Mouse (Mus musculus): ENCODE data around the gene Gng8. TPM values are rescaled to one million over a fixed set of nuclear protein-coding genes. Genes with fewer than 3 reads are reported as not detected.

Gene Gng8
- polyA plus RNA-seq, 1 experiment from 2014 or later = 4.5 TPM

GRCm38 (mm10) chr7:16938117-16938791, 46.7 kb downstream of the Gng8 start:
- Histone ChIP-seq H3K9me3 (ENCODE audit: control insufficient read depth, low read length) (no peaks in the 10 kb centered on the region), H3K4me3 (replicated peaks; ENCODE audit: low read length) (peak overlapping the region; percentile 21; the same call in 1 of the 2 replicates), H3K36me3 (ENCODE audit: control insufficient read depth, insufficient read depth) (no peaks in the 10 kb centered on the region), H3K27ac (ENCODE audit: low read length) (peak overlapping the region; percentile 85), H3K27me3 (replicated peaks; ENCODE audit: control insufficient read depth, insufficient read depth, low read length) (no peaks in the 10 kb centered on the region), H3K4me2 (ENCODE audit: low read length) (peak overlapping the region; percentile 45), H3K4me1 (replicated peaks; ENCODE audit: control insufficient read depth, insufficient read depth, low read length) (peaks cover 36% of the 10 kb centered on the region), H3K9ac (replicated peaks; ENCODE audit: low read depth, low read length) (peak overlapping the region; percentile 32; the same call in 1 of the 2 replicates)
- WGBS = 53% methylated on average over 17 of the region's 17 CpGs
- ATAC-seq = peak; percentile 86

- H3K27me3 ChIP-seq (replicated peaks; ENCODE audit: control insufficient read depth, insufficient read depth, low read length) = peaks cover 1% of the 10 kb centered on the region; the same call in 1 of the 2 replicates
- WGBS = 27% methylated on average over 7 of the region's 7 CpGs
- ATAC-seq = 0 out of 2 replicates have a peak, but pooled peaks have one; percentile 6
- H3K9ac ChIP-seq (replicated peaks; ENCODE audit: low read depth, low read length) = peak overlapping the region; percentile 19; the same call in 1 of the 2 replicates
- H3K4me3 ChIP-seq (replicated peaks; ENCODE audit: low read length) = no peak overlapping the region
- peak overlapping the region; percentile 83 for H3K27ac ChIP-seq (ENCODE audit: low read length)
- H3K9me3 ChIP-seq (ENCODE audit: control insufficient read depth, low read length) = no peaks in the 10 kb centered on the region
- peaks cover 45% of the 10 kb centered on the region for H3K4me1 ChIP-seq (replicated peaks; ENCODE audit: control insufficient read depth, insufficient read depth, low read length)
- no peaks in the 10 kb centered on the region for H3K36me3 ChIP-seq (ENCODE audit: control insufficient read depth, insufficient read depth)
- H3K4me2 ChIP-seq (ENCODE audit: low read length) = no peak overlapping the region
Measured at GRCm38 (mm10) chr7:16940292-16940691, 48.7 kb downstream of the Gng8 start.

GRCm38 (mm10) chr7:16942861-16943260, 51.3 kb downstream of the Gng8 start:
- no peak overlapping the region for H3K4me2 ChIP-seq (ENCODE audit: low read length)
- 38% methylated on average over 4 of the region's 4 CpGs for WGBS
- peaks cover 70% of the 10 kb centered on the region for H3K4me1 ChIP-seq (replicated peaks; ENCODE audit: control insufficient read depth, insufficient read depth, low read length)
- H3K27ac ChIP-seq (ENCODE audit: low read length) = peak overlapping the region; percentile 90
- no peak for ATAC-seq
- H3K27me3 ChIP-seq (replicated peaks; ENCODE audit: control insufficient read depth, insufficient read depth, low read length) = peaks cover 8% of the 10 kb centered on the region; the same call in 1 of the 2 replicates
- H3K4me3 ChIP-seq (replicated peaks; ENCODE audit: low read length) = no peak overlapping the region
- H3K9me3 ChIP-seq (ENCODE audit: control insufficient read depth, low read length) = no peaks in the 10 kb centered on the region
- no peak overlapping the region for H3K9ac ChIP-seq (replicated peaks; ENCODE audit: low read depth, low read length)
- H3K36me3 ChIP-seq (ENCODE audit: control insufficient read depth, insufficient read depth) = no peaks in the 10 kb centered on the region

- WGBS = 14% methylated on average over 35 of the region's 36 CpGs
- H3K4me3 ChIP-seq (replicated peaks; ENCODE audit: low read length) = peak within 1 kb of the TSS; percentile 57
- ATAC-seq = peak; percentile 91
Measured at GRCm38 (mm10) chr7:16944061-16944807, 52.6 kb downstream of the Gng8 start, which contains the start of gene Pnmal2. Pnmal2 (plus strand) TSS chr7:16944682.

GRCm38 (mm10) chr7:16944808-16945315, 53.3 kb downstream of the Gng8 start:
- H3K36me3 ChIP-seq (ENCODE audit: control insufficient read depth, insufficient read depth) = no peaks in the 10 kb centered on the region
- H3K27ac ChIP-seq (ENCODE audit: low read length) = peak overlapping the region; percentile 90
- H3K27me3 ChIP-seq (replicated peaks; ENCODE audit: control insufficient read depth, insufficient read depth, low read length) = peaks cover 8% of the 10 kb centered on the region; the same call in 1 of the 2 replicates
- peaks cover 71% of the 10 kb centered on the region for H3K4me1 ChIP-seq (replicated peaks; ENCODE audit: control insufficient read depth, insufficient read depth, low read length)
- peak; percentile 13 for ATAC-seq
- H3K4me3 ChIP-seq (replicated peaks; ENCODE audit: low read length) = peak overlapping the region; percentile 57
- 2% methylated on average over 22 of the region's 22 CpGs for WGBS
- peak overlapping the region; percentile 76 for H3K9ac ChIP-seq (replicated peaks; ENCODE audit: low read depth, low read length)
- H3K9me3 ChIP-seq (ENCODE audit: control insufficient read depth, low read length) = no peaks in the 10 kb centered on the region
- peak overlapping the region; percentile 81 for H3K4me2 ChIP-seq (ENCODE audit: low read length)

More at GRCm38 (mm10) chr7:16944061-16944807, 52.6 kb downstream of the Gng8 start, which contains the start of gene Pnmal2:
- H3K9me3 ChIP-seq (ENCODE audit: control insufficient read depth, low read length) = no peaks in the 10 kb centered on the region
- H3K27ac ChIP-seq (ENCODE audit: low read length) = peak within 1 kb of the TSS; percentile 90
- peak within 1 kb of the TSS; percentile 76 for H3K9ac ChIP-seq (replicated peaks; ENCODE audit: low read depth, low read length)
- peaks cover 71% of the 10 kb centered on the region for H3K4me1 ChIP-seq (replicated peaks; ENCODE audit: control insufficient read depth, insufficient read depth, low read length)
- H3K27me3 ChIP-seq (replicated peaks; ENCODE audit: control insufficient read depth, insufficient read depth, low read length) = peaks cover 8% of the 10 kb centered on the region; the same call in 1 of the 2 replicates
- peak within 1 kb of the TSS; percentile 81 for H3K4me2 ChIP-seq (ENCODE audit: low read length)
- H3K36me3 ChIP-seq (ENCODE audit: control insufficient read depth, insufficient read depth) = no peaks in the 10 kb centered on the region

Other genes with a start within 250 kb of the Gng8 start
- not detected in 2 replicates for gene Ceacam15, start 216.1 kb upstream of the Gng8 start, polyA plus RNA-seq (2015; fragmentation: Nextera tagmentation; extraction: Ambion mirVana)
- gene Ceacam9, start 169.9 kb upstream of the Gng8 start, polyA plus RNA-seq (2015; fragmentation: Nextera tagmentation; extraction: Ambion mirVana) = 0.15 and 0.20 TPM in 2 replicates
- gene Ap2s1, start 153.4 kb upstream of the Gng8 start, polyA plus RNA-seq (2015; fragmentation: Nextera tagmentation; extraction: Ambion mirVana) = 364 and 377 TPM in 2 replicates
- 9.8 and 10.7 TPM in 2 replicates for gene Slc1a5, start 110.4 kb upstream of the Gng8 start, polyA plus RNA-seq (2015; fragmentation: Nextera tagmentation; extraction: Ambion mirVana)
- 189 and 204 TPM in 2 replicates for gene Strn4, start 75.9 kb upstream of the Gng8 start, polyA plus RNA-seq (2015; fragmentation: Nextera tagmentation; extraction: Ambion mirVana)
- 23.1 and 29.0 TPM in 2 replicates for gene Fkrp, start 75.1 kb upstream of the Gng8 start, polyA plus RNA-seq (2015; fragmentation: Nextera tagmentation; extraction: Ambion mirVana)
- gene Prkd2, start 48.9 kb upstream of the Gng8 start, polyA plus RNA-seq (2015; fragmentation: Nextera tagmentation; extraction: Ambion mirVana) = 6.6 TPM in 2 replicates
- 2.1 and 2.6 TPM in 2 replicates for gene Dact3, start 16.5 kb upstream of the Gng8 start, polyA plus RNA-seq (2015; fragmentation: Nextera tagmentation; extraction: Ambion mirVana)
- gene Ptgir, start 14.7 kb downstream of the Gng8 start, polyA plus RNA-seq (2015; fragmentation: Nextera tagmentation; extraction: Ambion mirVana) = 0.15 TPM in 2 replicates
- 308 and 333 TPM in 2 replicates for gene Calm3, start 32.3 kb downstream of the Gng8 start, polyA plus RNA-seq (2015; fragmentation: Nextera tagmentation; extraction: Ambion mirVana)
- 85.3 and 118 TPM in 2 replicates for gene Pnmal2, start 52.9 kb downstream of the Gng8 start, polyA plus RNA-seq (2015; fragmentation: Nextera tagmentation; extraction: Ambion mirVana)
- 50.1 and 60.9 TPM in 2 replicates for gene Pnmal1, start 67.9 kb downstream of the Gng8 start, polyA plus RNA-seq (2015; fragmentation: Nextera tagmentation; extraction: Ambion mirVana)
- 3.7 and 4.1 TPM in 2 replicates for gene Gm42372, start 91.3 kb downstream of the Gng8 start, polyA plus RNA-seq (2015; fragmentation: Nextera tagmentation; extraction: Ambion mirVana)
- 7.3 and 8.9 TPM in 2 replicates for gene Ccdc8, start 100.9 kb downstream of the Gng8 start, polyA plus RNA-seq (2015; fragmentation: Nextera tagmentation; extraction: Ambion mirVana)
- gene Ppp5c, start 136.1 kb downstream of the Gng8 start, polyA plus RNA-seq (2015; fragmentation: Nextera tagmentation; extraction: Ambion mirVana) = 115 and 121 TPM in 2 replicates
- gene Hif3a, start 170.6 kb downstream of the Gng8 start, polyA plus RNA-seq (2015; fragmentation: Nextera tagmentation; extraction: Ambion mirVana) = 4.4 TPM in 2 replicates
- 2.2 and 3.4 TPM in 2 replicates for gene Psg16, start 182.3 kb downstream of the Gng8 start, polyA plus RNA-seq (2015; fragmentation: Nextera tagmentation; extraction: Ambion mirVana)